In genomic region chr7:101733042-101733441, GRCm38 (mm10) we compare ENCODE assay signal across 19 mouse cellular contexts.
"Had no signal": no experiment of that assay in that cellular context is flagged by ENCODE, and none has a peak within 500 bp of the region (broad histone marks: within the 10 kb centered on the region; RNA-seq: fewer than 3 reads in every experiment).

No protein-coding gene starts in this region.

- H3K36me3 ChIP-seq: kidney, embryonic 15.5 days; liver, embryonic 13.5 days; neural tube, embryonic 12.5 days; neural tube, embryonic 15.5 days had no signal

- H3K4me1 ChIP-seq: kidney, embryonic 15.5 days; neural tube, embryonic 15.5 days had no signal

- H3K27ac ChIP-seq: kidney, embryonic 15.5 days; left cerebral cortex, adult 2 months; liver, embryonic 13.5 days; macrophage; neural tube, embryonic 12.5 days; neural tube, embryonic 15.5 days; stomach, postnatal 0 days had no signal

- H3K9ac ChIP-seq: kidney, embryonic 15.5 days; liver, embryonic 13.5 days; lung, embryonic 14.5 days; neural tube, embryonic 12.5 days; neural tube, embryonic 15.5 days had no signal

- H3K4me2 ChIP-seq: kidney, embryonic 15.5 days; liver, embryonic 13.5 days; lung, embryonic 14.5 days; neural tube, embryonic 12.5 days; neural tube, embryonic 15.5 days had no signal

- DNase-seq: kidney, adult 8-10 months; kidney, postnatal 10 days; kidney, postnatal 36 days; layer of hippocampus, postnatal 36 days; liver, embryonic 13.5 days; lung, embryonic 14.5 days; right cerebral cortex, adult 18-20 months; right cerebral cortex, postnatal 14 days; right cerebral cortex, postnatal 4 days; thymus, adult 2 months; thymus, postnatal 14 days; thymus, postnatal 4 days had no signal

- ATAC-seq: lung, postnatal 0 days had no signal

- H3K27me3 ChIP-seq: kidney, embryonic 15.5 days; liver, embryonic 13.5 days; neural tube, embryonic 12.5 days; neural tube, embryonic 15.5 days had no signal

- H3K4me3 ChIP-seq: kidney, embryonic 15.5 days; left cerebral cortex, adult 2 months; liver, embryonic 13.5 days; neural tube, embryonic 12.5 days; neural tube, embryonic 15.5 days had no signal

- H3K9me3 ChIP-seq: kidney, embryonic 15.5 days; liver, embryonic 13.5 days; neural tube, embryonic 12.5 days; neural tube, embryonic 15.5 days had no signal
